Mouse (Mus musculus) urinary bladder, adult 2 months (tissue): ENCODE data around the gene Cep55. TPM values are rescaled to one million over a fixed set of nuclear protein-coding genes. Genes with fewer than 3 reads are reported as not detected.

Experiments used
- DNase-seq: peaks from one replicate; pipeline ENCODE4 v3.0.0; 2022; ENCODE audit warnings: low spot score
- polyA plus RNA-seq: library from polyadenylated mRNA; depleted of rRNA; stranded (reverse); fragments of >200 nt; gene quantifications from 2 replicates; pipeline ENCODE4 v1.2.3, GENCODE M21; 2012; rRNA removed

Gene Cep55
- polyA plus RNA-seq, result 1.8 and 2.1 TPM in 2 replicates

- DNase-seq, result peak; percentile 60
These were observed at the start of gene Cep55 for GRCm38 (mm10) chr19:38054720-38055192. Gene Cep55, plus strand, starts transcription at chr19:38055011.

- no peak for DNase-seq
These were observed 43.4 kb upstream of the Cep55 start for GRCm38 (mm10) chr19:38011379-38011778.

GRCm38 (mm10) chr19:38014443-38014842 lies 40.4 kb upstream of the Cep55 start:
- no peak for DNase-seq

- DNase-seq, result peak; percentile 48
These were observed 39.5 kb upstream of the Cep55 start for GRCm38 (mm10) chr19:38015180-38015872.

- no peak for DNase-seq
These were observed 38.9 kb upstream of the Cep55 start for GRCm38 (mm10) chr19:38015873-38016254.

- DNase-seq, result no peak
These were observed 32.1 kb upstream of the Cep55 start for GRCm38 (mm10) chr19:38022710-38023109.

- DNase-seq, result no peak
These were observed 31.2 kb upstream of the Cep55 start for GRCm38 (mm10) chr19:38023603-38024002.

GRCm38 (mm10) chr19:38025254-38026041 lies 29.4 kb upstream of the Cep55 start:
- DNase-seq, result no peak

- DNase-seq, result no peak
These were observed 28.6 kb upstream of the Cep55 start for GRCm38 (mm10) chr19:38026211-38026624.

GRCm38 (mm10) chr19:38027389-38027788 lies 27.4 kb upstream of the Cep55 start:
- no peak for DNase-seq

GRCm38 (mm10) chr19:38027881-38028521 lies 26.8 kb upstream of the Cep55 start:
- DNase-seq, result no peak

GRCm38 (mm10) chr19:38029292-38029691 lies 25.5 kb upstream of the Cep55 start:
- DNase-seq, result no peak

GRCm38 (mm10) chr19:38029871-38030270 lies 24.9 kb upstream of the Cep55 start:
- DNase-seq, result no peak

GRCm38 (mm10) chr19:38030673-38031137 lies 24.1 kb upstream of the Cep55 start:
- DNase-seq, result no peak

GRCm38 (mm10) chr19:38031144-38031543 lies 23.7 kb upstream of the Cep55 start:
- no peak for DNase-seq

GRCm38 (mm10) chr19:38032993-38033734 lies 21.6 kb upstream of the Cep55 start:
- no peak for DNase-seq

- no peak for DNase-seq
These were observed 21.1 kb upstream of the Cep55 start for GRCm38 (mm10) chr19:38033735-38034057.

GRCm38 (mm10) chr19:38034696-38035095 lies 20.1 kb upstream of the Cep55 start:
- DNase-seq, result no peak

GRCm38 (mm10) chr19:38035766-38036165 lies 19.0 kb upstream of the Cep55 start:
- no peak for DNase-seq

GRCm38 (mm10) chr19:38038267-38038666 lies 16.5 kb upstream of the Cep55 start:
- DNase-seq, result no peak

GRCm38 (mm10) chr19:38042261-38042722 lies 12.5 kb upstream of the Cep55 start:
- no peak for DNase-seq
